Mouse (Mus musculus): Measurements from ENCODE around the gene Gm21767.
"Not testable (repeated sequence)": the region's sequence is repeated elsewhere in the genome, so short reads cannot be mapped to it uniquely, and the experiment has no call there.

Gm21767 gene

DNA sequence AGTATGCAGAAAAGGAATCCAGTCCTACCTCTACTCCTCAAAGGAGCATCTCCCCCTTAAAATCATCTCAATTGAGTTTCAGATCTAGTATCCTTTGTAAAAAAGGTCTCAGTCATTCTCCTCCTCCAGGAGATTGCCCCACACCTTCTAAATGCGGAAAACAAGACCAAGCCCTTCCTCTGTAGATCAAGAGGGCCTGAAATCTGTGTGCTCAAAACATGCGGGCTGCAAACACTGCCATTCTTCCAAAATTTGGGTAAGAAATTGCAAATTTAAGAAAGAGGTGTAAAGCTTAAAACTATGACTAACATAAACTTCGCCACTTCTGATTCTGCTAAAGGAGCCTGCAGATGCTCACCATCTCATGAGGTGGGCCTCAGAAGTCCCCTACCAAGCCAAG lies at the start of gene Gm21767:
Gene Gm21767 (plus strand): TSS at position 301 of the 400 bp plus-strand sequence.
- not testable (repeated sequence) for DNase-seq (ENCODE audit: low spot score in 2 of 2)
